Mouse (Mus musculus): ENCODE results near the gene Tmem209. TPM values are rescaled to one million over a fixed set of nuclear protein-coding genes. Genes with fewer than 3 reads are reported as not detected.

The Tmem209 gene
- total RNA-seq, 2 experiments from 2014 or later, result 16.2 to 19.4 TPM

GRCm38 (mm10) chr6:30465586-30465985 is 44.0 kb downstream of the Tmem209 start:
- DNase-seq (ENCODE audit: low spot score in 2 of 2), result no peak

GRCm38 (mm10) chr6:30462822-30463221 is 46.8 kb downstream of the Tmem209 start:
- no peak for DNase-seq (ENCODE audit: low spot score in 2 of 2)

- no peak for DNase-seq (ENCODE audit: low spot score in 2 of 2)
Observed at GRCm38 (mm10) chr6:30461755-30462344, 47.7 kb downstream of the Tmem209 start.

- DNase-seq (ENCODE audit: low spot score in 2 of 2), result peak; percentile 69 to 78
Observed at GRCm38 (mm10) chr6:30460750-30461446, 48.7 kb downstream of the Tmem209 start.

GRCm38 (mm10) chr6:30459811-30460749 is 49.5 kb downstream of the Tmem209 start:
- peak; percentile 81 to 88 for DNase-seq (ENCODE audit: low spot score in 2 of 2)

- no peak for DNase-seq (ENCODE audit: low spot score in 2 of 2)
Observed at GRCm38 (mm10) chr6:30459056-30459747, 50.4 kb downstream of the Tmem209 start.

- no peak for DNase-seq (ENCODE audit: low spot score in 2 of 2)
Observed at GRCm38 (mm10) chr6:30458626-30459025, 51.0 kb downstream of the Tmem209 start.

- no peak for DNase-seq (ENCODE audit: low spot score in 2 of 2)
Observed at GRCm38 (mm10) chr6:30456991-30457390, 52.6 kb downstream of the Tmem209 start.

GRCm38 (mm10) chr6:30439576-30439975 is 70.0 kb downstream of the Tmem209 start:
- peak in 1 of 2 experiments; percentile 50 for DNase-seq (ENCODE audit: low spot score in 2 of 2)

- DNase-seq (ENCODE audit: low spot score in 2 of 2), result no peak
Observed at GRCm38 (mm10) chr6:30437054-30437453, 72.5 kb downstream of the Tmem209 start.

- DNase-seq (ENCODE audit: low spot score in 2 of 2), result no peak
Observed at GRCm38 (mm10) chr6:30436476-30436875, 73.1 kb downstream of the Tmem209 start.

- DNase-seq (ENCODE audit: low spot score in 2 of 2), result no peak
Observed at GRCm38 (mm10) chr6:30432461-30433192, 77.0 kb downstream of the Tmem209 start.

Other genes starting within 250 kb of the Tmem209 start
- 10 to 100 TPM; 94.0 to 96.5 TPM for gene Ube2h, start 205.2 kb downstream of the Tmem209 start, total RNA-seq (2021)
- gene Zc3hc1, start 118.8 kb downstream of the Tmem209 start, total RNA-seq (2021), result 10 to 100 TPM; 27.4 to 27.6 TPM
- gene Klhdc10, start 107.9 kb downstream of the Tmem209 start, total RNA-seq (2021), result 100 to 1,000 TPM; 132 to 157 TPM
- 1 to 10 TPM in 1 of 2 experiments, under 1 TPM in 1; 0.83 to 1.1 TPM for gene Ssmem1, start 66 bp upstream of the Tmem209 start, total RNA-seq (2021)
- gene Cpa2, start 31.8 kb upstream of the Tmem209 start, total RNA-seq (2021), result 1 to 10 TPM; 2.6 to 3.2 TPM
- gene Cpa4, start 58.6 kb upstream of the Tmem209 start, total RNA-seq (2021), result not detected
- gene Cpa5, start 101.2 kb upstream of the Tmem209 start, total RNA-seq (2021), result not detected
- not detected for gene Cpa1, start 129.4 kb upstream of the Tmem209 start, total RNA-seq (2021)
- gene Cep41, start 184.0 kb upstream of the Tmem209 start, total RNA-seq (2021), result 1 to 10 TPM; 5.7 to 7.0 TPM
- 10 to 100 TPM; 77.2 to 86.6 TPM for gene Mest, start 213.8 kb upstream of the Tmem209 start, total RNA-seq (2021)